Mouse (Mus musculus): Measurements from ENCODE around the gene Rps6ka5. TPM values are rescaled to one million over a fixed set of nuclear protein-coding genes. Genes with fewer than 3 reads are reported as not detected.

The Rps6ka5 gene
- polyA plus RNA-seq, 1 experiment from 2014 or later = 4.9 TPM

GRCm38 (mm10) chr12:100681752-100682151 lies 45.0 kb downstream of the Rps6ka5 start:
- 75% methylated on average over 7 of the region's 7 CpGs for WGBS

GRCm38 (mm10) chr12:100681241-100681640 lies 45.5 kb downstream of the Rps6ka5 start:
- Histone ChIP-seq H3K27me3 (ENCODE audit: insufficient read depth, poor library complexity, severe bottlenecking) (no peaks in the 10 kb centered on the region), H3K4me3 (no peak overlapping the region), H3K36me3 (no peaks in the 10 kb centered on the region), H3K4me1 (peaks cover 3% of the 10 kb centered on the region; the same call in 1 of the 2 replicates), H3K9me3 (no peaks in the 10 kb centered on the region), H3K27ac (no peak overlapping the region)
- no peak for DNase-seq (ENCODE audit: low spot score)
- 51% methylated on average over 1 of the region's 1 CpGs for WGBS

More at GRCm38 (mm10) chr12:100681752-100682151, 45.0 kb downstream of the Rps6ka5 start:
- no peak for DNase-seq (ENCODE audit: low spot score)
- H3K27ac ChIP-seq = no peak overlapping the region
- H3K9me3 ChIP-seq = no peaks in the 10 kb centered on the region
- H3K4me1 ChIP-seq = peaks cover 3% of the 10 kb centered on the region; the same call in 1 of the 2 replicates
- H3K4me3 ChIP-seq = no peak overlapping the region
- no peaks in the 10 kb centered on the region for H3K36me3 ChIP-seq
- no peaks in the 10 kb centered on the region for H3K27me3 ChIP-seq (ENCODE audit: insufficient read depth, poor library complexity, severe bottlenecking)

- Histone ChIP-seq H3K27ac (no peak overlapping the region), H3K4me3 (no peak overlapping the region), H3K27me3 (ENCODE audit: insufficient read depth, poor library complexity, severe bottlenecking) (no peaks in the 10 kb centered on the region), H3K4me1 (peaks cover 3% of the 10 kb centered on the region; the same call in 1 of the 2 replicates), H3K36me3 (no peaks in the 10 kb centered on the region), H3K9me3 (no peaks in the 10 kb centered on the region)
- DNase-seq (ENCODE audit: low spot score) = no peak
- 77% methylated on average over 5 of the region's 5 CpGs for WGBS
These were observed 46.1 kb downstream of the Rps6ka5 start for GRCm38 (mm10) chr12:100680676-100681075.

DNA sequence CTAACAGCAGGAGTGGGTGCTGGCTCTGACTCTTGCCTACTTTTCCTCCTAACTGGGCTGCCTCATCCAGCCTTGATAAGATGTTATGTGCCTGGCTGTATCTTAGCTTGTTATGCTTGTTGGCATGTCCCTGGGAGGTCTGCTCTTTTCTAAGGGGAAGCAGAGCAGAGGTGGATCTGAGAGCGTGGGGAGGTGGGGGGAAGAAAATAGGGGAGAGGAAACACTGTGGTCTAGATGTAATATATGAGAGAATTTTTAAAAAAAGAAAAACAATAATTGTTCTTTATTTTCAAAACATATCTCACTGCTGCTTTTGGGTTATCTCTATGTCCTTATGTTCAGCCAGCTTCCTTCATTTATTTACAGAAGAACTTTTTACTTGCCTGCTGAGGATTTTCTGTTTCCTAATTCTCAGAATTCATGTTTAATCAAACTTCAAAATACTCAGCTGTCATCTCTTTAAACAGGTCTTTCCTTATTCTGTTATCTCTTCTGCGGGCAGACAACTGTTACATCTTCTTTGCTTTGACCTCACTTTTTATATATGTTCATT lies 56.1 kb downstream of the Rps6ka5 start:
- no peaks in the 10 kb centered on the region for H3K36me3 ChIP-seq
- H3K4me1 ChIP-seq = 0 out of 2 replicates have a peak, but pooled peaks cover 7% of the 10 kb centered on the region
- no peaks in the 10 kb centered on the region for H3K9me3 ChIP-seq
- H3K27me3 ChIP-seq (ENCODE audit: insufficient read depth, poor library complexity, severe bottlenecking) = no peaks in the 10 kb centered on the region
- WGBS = 75% methylated on average over 2 of the region's 2 CpGs
- no peak for DNase-seq (ENCODE audit: low spot score)
- no peak overlapping the region for H3K4me3 ChIP-seq
- no peak overlapping the region for H3K27ac ChIP-seq

GRCm38 (mm10) chr12:100665294-100665693 lies 61.5 kb downstream of the Rps6ka5 start:
- no peak for DNase-seq (ENCODE audit: low spot score)
- Histone ChIP-seq H3K4me1 (0 out of 2 replicates have a peak, but pooled peaks cover 8% of the 10 kb centered on the region), H3K4me3 (no peak overlapping the region), H3K36me3 (no peaks in the 10 kb centered on the region), H3K9me3 (no peaks in the 10 kb centered on the region), H3K27me3 (ENCODE audit: insufficient read depth, poor library complexity, severe bottlenecking) (no peaks in the 10 kb centered on the region), H3K27ac (no peak overlapping the region)
- WGBS = 80% methylated on average over 4 of the region's 4 CpGs

- DNase-seq (ENCODE audit: low spot score) = no peak
- Histone ChIP-seq H3K27me3 (ENCODE audit: insufficient read depth, poor library complexity, severe bottlenecking) (no peaks in the 10 kb centered on the region), H3K27ac (no peak overlapping the region), H3K4me3 (no peak overlapping the region), H3K4me1 (no peaks in the 10 kb centered on the region), H3K36me3 (0 out of 2 replicates have a peak, but pooled peaks cover 2% of the 10 kb centered on the region), H3K9me3 (no peaks in the 10 kb centered on the region)
- 83% methylated on average over 2 of the region's 2 CpGs for WGBS
These were observed 66.7 kb downstream of the Rps6ka5 start for GRCm38 (mm10) chr12:100660076-100660475.

DNA sequence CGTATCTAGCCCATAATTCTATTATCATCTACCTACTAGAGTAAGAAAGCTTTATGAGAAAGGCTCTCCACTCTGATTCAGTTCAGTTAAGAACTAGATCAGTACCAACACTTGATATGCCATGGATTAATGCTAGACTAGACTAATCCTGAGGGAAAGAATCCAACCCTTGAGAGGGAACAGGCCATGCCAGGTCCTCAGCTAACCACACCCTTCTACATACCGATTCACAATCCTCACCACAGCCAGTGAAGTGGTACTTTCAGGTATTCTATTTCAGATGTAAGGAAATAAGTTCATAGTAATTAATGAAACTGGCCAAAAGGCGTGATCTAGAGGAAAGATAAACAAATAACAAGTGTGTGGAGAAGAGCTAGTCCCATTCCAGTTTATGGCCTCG lies 70.8 kb downstream of the Rps6ka5 start:
- Histone ChIP-seq H3K9me3 (no peaks in the 10 kb centered on the region), H3K4me1 (no peaks in the 10 kb centered on the region), H3K4me3 (no peak overlapping the region), H3K27me3 (ENCODE audit: insufficient read depth, poor library complexity, severe bottlenecking) (no peaks in the 10 kb centered on the region), H3K36me3 (0 out of 2 replicates have a peak, but pooled peaks cover 2% of the 10 kb centered on the region), H3K27ac (no peak overlapping the region)
- no peak for DNase-seq (ENCODE audit: low spot score)
- WGBS = 82% methylated on average over 4 of the region's 4 CpGs

GRCm38 (mm10) chr12:100641936-100642335 lies 84.8 kb downstream of the Rps6ka5 start:
- 64% methylated on average over 1 of the region's 1 CpGs for WGBS
- Histone ChIP-seq H3K9me3 (no peaks in the 10 kb centered on the region), H3K27me3 (ENCODE audit: insufficient read depth, poor library complexity, severe bottlenecking) (no peaks in the 10 kb centered on the region), H3K27ac (no peak overlapping the region), H3K4me3 (no peak overlapping the region), H3K4me1 (peaks cover 4% of the 10 kb centered on the region; the same call in 1 of the 2 replicates), H3K36me3 (0 out of 2 replicates have a peak, but pooled peaks cover 2% of the 10 kb centered on the region)
- DNase-seq (ENCODE audit: low spot score) = no peak

DNA sequence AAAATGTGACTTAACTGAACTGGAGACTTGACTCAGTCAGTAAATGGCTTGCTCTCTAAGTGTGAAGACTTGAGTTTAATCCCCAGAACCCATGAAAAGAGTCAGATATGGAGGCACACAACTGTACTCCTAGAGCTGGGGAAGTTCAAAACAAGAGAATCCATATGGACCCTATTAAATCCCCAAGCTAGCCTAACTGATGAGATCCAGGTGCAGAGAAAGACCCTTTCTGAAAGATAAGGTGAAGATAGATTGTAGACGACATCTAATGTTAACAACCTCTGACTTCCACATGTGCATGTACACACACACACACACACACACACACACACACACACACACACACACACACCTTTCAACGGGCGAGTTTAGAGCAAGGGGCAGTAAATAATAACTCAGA lies 86.1 kb downstream of the Rps6ka5 start:
- 55% methylated on average over 3 of the region's 3 CpGs for WGBS
- no peak overlapping the region for H3K27ac ChIP-seq
- DNase-seq (ENCODE audit: low spot score) = no peak
- H3K36me3 ChIP-seq = 0 out of 2 replicates have a peak, but pooled peaks cover 2% of the 10 kb centered on the region
- H3K9me3 ChIP-seq = no peaks in the 10 kb centered on the region
- H3K4me1 ChIP-seq = peaks cover 8% of the 10 kb centered on the region; the same call in 1 of the 2 replicates
- H3K27me3 ChIP-seq (ENCODE audit: insufficient read depth, poor library complexity, severe bottlenecking) = no peaks in the 10 kb centered on the region
- H3K4me3 ChIP-seq = no peak overlapping the region

DNA sequence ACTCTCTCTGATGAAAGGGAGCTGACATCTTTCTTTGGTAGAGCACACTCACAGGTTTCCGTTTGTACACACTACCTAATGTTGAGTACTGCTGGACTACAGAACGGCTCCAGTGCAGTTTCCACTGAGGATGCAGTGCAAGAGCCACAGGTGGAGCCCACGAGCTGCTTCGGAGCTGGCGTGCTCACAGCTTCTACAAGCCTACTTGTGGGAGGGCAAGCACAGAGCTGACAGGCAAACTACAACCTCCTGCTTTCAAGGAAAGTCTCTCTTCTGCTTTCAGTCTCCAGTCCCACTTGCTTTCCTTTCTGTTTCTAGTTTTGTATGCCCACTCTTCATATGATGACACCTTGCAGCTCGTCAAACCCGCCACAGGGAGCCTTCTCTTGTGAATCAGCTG lies 87.1 kb downstream of the Rps6ka5 start:
- Histone ChIP-seq H3K4me1 (peaks cover 8% of the 10 kb centered on the region; the same call in 1 of the 2 replicates), H3K9me3 (no peaks in the 10 kb centered on the region), H3K36me3 (0 out of 2 replicates have a peak, but pooled peaks cover 2% of the 10 kb centered on the region), H3K4me3 (no peak overlapping the region), H3K27me3 (ENCODE audit: insufficient read depth, poor library complexity, severe bottlenecking) (no peaks in the 10 kb centered on the region), H3K27ac (no peak overlapping the region)
- peak; percentile 84 for DNase-seq (ENCODE audit: low spot score)
- WGBS = 37% methylated on average over 7 of the region's 7 CpGs

GRCm38 (mm10) chr12:100637886-100638285 lies 88.9 kb downstream of the Rps6ka5 start:
- H3K27me3 ChIP-seq (ENCODE audit: insufficient read depth, poor library complexity, severe bottlenecking) = no peaks in the 10 kb centered on the region
- DNase-seq (ENCODE audit: low spot score) = no peak
- H3K9me3 ChIP-seq = no peaks in the 10 kb centered on the region
- 86% methylated on average over 8 of the region's 8 CpGs for WGBS
- no peaks in the 10 kb centered on the region for H3K36me3 ChIP-seq
- H3K27ac ChIP-seq = no peak overlapping the region
- H3K4me1 ChIP-seq = peaks cover 8% of the 10 kb centered on the region; the same call in 1 of the 2 replicates
- H3K4me3 ChIP-seq = no peak overlapping the region

DNA sequence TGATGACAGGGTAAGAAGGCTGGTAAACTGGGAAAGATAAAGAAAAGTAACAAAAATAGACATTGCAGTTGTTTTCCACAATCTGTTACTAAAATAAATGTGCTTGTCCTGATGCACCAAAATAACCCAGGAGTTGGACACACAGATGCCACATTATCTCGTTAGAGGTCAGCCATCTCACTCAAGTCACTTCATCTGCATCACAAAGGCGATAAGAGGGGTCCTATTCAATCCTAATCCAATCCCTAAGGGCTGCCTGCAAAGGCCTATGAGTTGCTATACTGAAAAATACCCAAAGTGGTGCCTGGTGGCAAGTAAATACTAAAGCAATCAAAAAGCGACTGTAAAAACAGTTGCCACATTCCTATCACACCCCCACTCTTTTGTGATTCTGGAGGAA lies 90.0 kb downstream of the Rps6ka5 start:
- no peak for DNase-seq (ENCODE audit: low spot score)
- H3K4me1 ChIP-seq = peaks cover 8% of the 10 kb centered on the region; the same call in 1 of the 2 replicates
- H3K9me3 ChIP-seq = no peaks in the 10 kb centered on the region
- H3K27me3 ChIP-seq (ENCODE audit: insufficient read depth, poor library complexity, severe bottlenecking) = no peaks in the 10 kb centered on the region
- WGBS = 39% methylated on average over 3 of the region's 3 CpGs
- no peak overlapping the region for H3K4me3 ChIP-seq
- H3K36me3 ChIP-seq = no peaks in the 10 kb centered on the region
- H3K27ac ChIP-seq = no peak overlapping the region

DNA sequence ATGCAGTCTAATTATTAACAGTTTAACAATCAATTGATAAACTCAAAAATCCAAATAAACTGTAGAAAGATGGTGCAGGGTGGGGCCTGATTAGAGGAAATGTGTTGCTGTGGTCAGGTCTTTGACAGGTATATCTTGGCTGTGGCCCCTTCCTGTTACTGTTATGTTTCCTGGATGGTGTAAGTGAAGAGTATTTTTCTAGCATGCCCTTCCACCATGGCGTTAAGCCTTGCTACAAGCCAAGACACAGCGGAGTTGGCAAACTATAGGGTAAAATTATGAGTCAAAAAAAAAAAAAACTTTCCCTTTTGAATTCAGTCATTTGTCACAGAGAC lies 90.5 kb downstream of the Rps6ka5 start:
- WGBS = 76% methylated on average over 2 of the region's 2 CpGs
- H3K4me3 ChIP-seq = no peak overlapping the region
- H3K36me3 ChIP-seq = no peaks in the 10 kb centered on the region
- no peaks in the 10 kb centered on the region for H3K9me3 ChIP-seq
- H3K27ac ChIP-seq = no peak overlapping the region
- no peak for DNase-seq (ENCODE audit: low spot score)
- peaks cover 8% of the 10 kb centered on the region; the same call in 1 of the 2 replicates for H3K4me1 ChIP-seq
- no peaks in the 10 kb centered on the region for H3K27me3 ChIP-seq (ENCODE audit: insufficient read depth, poor library complexity, severe bottlenecking)

Data from heart, embryonic 10.5 days (tissue).